Mouse (Mus musculus): ENCODE results near the gene Exosc6. TPM values are rescaled to one million over a fixed set of nuclear protein-coding genes. Genes with fewer than 3 reads are reported as not detected.
"Not testable (repeated sequence)": the region's sequence is repeated elsewhere in the genome, so short reads cannot be mapped to it uniquely, and the experiment has no call there.

The Exosc6 gene
- total RNA-seq (2021), result not detected

GRCm38 (mm10) chr8:111056158-111056663 is at the start of gene Exosc6:
Exosc6 (plus strand) TSS chr8:111056339.
- peak; percentile 80 for DNase-seq (ENCODE audit: low spot score)
- intact Hi-C loops (cut with DNase I), result loop anchor here (2.0 kb wide), 1 partner anchor 35 kb away; no protein-coding TSS in a partner anchor

- DNase-seq (ENCODE audit: low spot score); intact Hi-C loops (cut with DNase I): not testable (repeated sequence)
Measured at GRCm38 (mm10) chr8:111010230-111010991, 45.7 kb upstream of the Exosc6 start.

- DNase-seq (ENCODE audit: low spot score); intact Hi-C loops (cut with DNase I): not testable (repeated sequence)
Measured at GRCm38 (mm10) chr8:111026609-111027008, 29.5 kb upstream of the Exosc6 start.

GRCm38 (mm10) chr8:111027391-111027937 is 28.7 kb upstream of the Exosc6 start:
- peak; percentile 69 for DNase-seq (ENCODE audit: low spot score)
- intact Hi-C loops (cut with DNase I), result no loop called here

GRCm38 (mm10) chr8:111029589-111029988 is 26.6 kb upstream of the Exosc6 start:
- no peak for DNase-seq (ENCODE audit: low spot score)
- intact Hi-C loops (cut with DNase I), result no loop called here

GRCm38 (mm10) chr8:111030045-111030444 is 26.1 kb upstream of the Exosc6 start:
- intact Hi-C loops (cut with DNase I), result loop anchor here (10.0 kb wide), 1 partner anchor 225 kb away; the partner anchor contains the start of gene Glg1
- no peak for DNase-seq (ENCODE audit: low spot score)

GRCm38 (mm10) chr8:111031572-111031971 is 24.6 kb upstream of the Exosc6 start, which contains the start of gene Ddx19b:
Ddx19b (minus strand) TSS chr8:111031751.
- intact Hi-C loops (cut with DNase I), result loop anchor here (10.0 kb wide), 1 partner anchor 223 kb away; the partner anchor contains the start of gene Glg1
- DNase-seq (ENCODE audit: low spot score), result no peak

GRCm38 (mm10) chr8:111032916-111033315 is 23.2 kb upstream of the Exosc6 start, which contains the start of gene Aars:
Aars (plus strand) TSS chr8:111033144.
- intact Hi-C loops (cut with DNase I), result loop anchor here (10.0 kb wide), 1 partner anchor 222 kb away; the partner anchor contains the start of gene Glg1

GRCm38 (mm10) chr8:111033482-111034215 is 22.5 kb upstream of the Exosc6 start:
- intact Hi-C loops (cut with DNase I), result loop anchor here (10.0 kb wide), 1 partner anchor 221 kb away; the partner anchor contains the start of gene Glg1
- peak; percentile 97 for DNase-seq (ENCODE audit: low spot score)

More at GRCm38 (mm10) chr8:111032916-111033315, 23.2 kb upstream of the Exosc6 start, which contains the start of gene Aars:
- DNase-seq (ENCODE audit: low spot score), result no peak

- DNase-seq (ENCODE audit: low spot score), result no peak
- intact Hi-C loops (cut with DNase I), result loop anchor here (10.0 kb wide), 1 partner anchor 221 kb away; the partner anchor contains the start of gene Glg1
Measured at GRCm38 (mm10) chr8:111034276-111034675, 21.9 kb upstream of the Exosc6 start.

GRCm38 (mm10) chr8:111036591-111036990 is 19.5 kb upstream of the Exosc6 start:
- no peak for DNase-seq (ENCODE audit: low spot score)
- intact Hi-C loops (cut with DNase I), result loop anchor here (10.0 kb wide), 1 partner anchor 218 kb away; the partner anchor contains the start of gene Glg1

GRCm38 (mm10) chr8:111042546-111042945 is 13.6 kb upstream of the Exosc6 start:
- intact Hi-C loops (cut with DNase I), result no loop called here
- DNase-seq (ENCODE audit: low spot score), result no peak

GRCm38 (mm10) chr8:111044003-111044734 is 12.0 kb upstream of the Exosc6 start:
- intact Hi-C loops (cut with DNase I), result no loop called here

GRCm38 (mm10) chr8:111048694-111049093 is 7.4 kb upstream of the Exosc6 start:
- no peak for DNase-seq (ENCODE audit: low spot score)
- intact Hi-C loops (cut with DNase I), result no loop called here

More at GRCm38 (mm10) chr8:111044003-111044734, 12.0 kb upstream of the Exosc6 start:
- no peak for DNase-seq (ENCODE audit: low spot score)

- intact Hi-C loops (cut with DNase I), result no loop called here
- no peak for DNase-seq (ENCODE audit: low spot score)
Measured at GRCm38 (mm10) chr8:111049106-111049505, 7.0 kb upstream of the Exosc6 start.

GRCm38 (mm10) chr8:111053827-111054518 is 2.2 kb upstream of the Exosc6 start:
- DNase-seq (ENCODE audit: low spot score), result no peak
- intact Hi-C loops (cut with DNase I), result no loop called here

- no peak for DNase-seq (ENCODE audit: low spot score)
- intact Hi-C loops (cut with DNase I), result no loop called here
Measured at GRCm38 (mm10) chr8:111055031-111055634, 1.0 kb upstream of the Exosc6 start.

GRCm38 (mm10) chr8:111055661-111056060 is 478 bp upstream of the Exosc6 start:
- DNase-seq (ENCODE audit: low spot score), result no peak
- intact Hi-C loops (cut with DNase I), result loop anchor here (2.0 kb wide), 1 partner anchor 35 kb away; no protein-coding TSS in a partner anchor
